Mouse (Mus musculus) kidney, postnatal 4 days (tissue): ENCODE results near the gene Mfap1a.
"Not testable (repeated sequence)": the region's sequence is repeated elsewhere in the genome, so short reads cannot be mapped to it uniquely, and the experiment has no call there.

Experiments used
- DNase-seq, 2 experiments: peaks; one replicate each; pipeline ENCODE4 v3.0.0; 2021; ENCODE audit warnings: mixed read lengths in 2 of 2

Mfap1a gene

DNA sequence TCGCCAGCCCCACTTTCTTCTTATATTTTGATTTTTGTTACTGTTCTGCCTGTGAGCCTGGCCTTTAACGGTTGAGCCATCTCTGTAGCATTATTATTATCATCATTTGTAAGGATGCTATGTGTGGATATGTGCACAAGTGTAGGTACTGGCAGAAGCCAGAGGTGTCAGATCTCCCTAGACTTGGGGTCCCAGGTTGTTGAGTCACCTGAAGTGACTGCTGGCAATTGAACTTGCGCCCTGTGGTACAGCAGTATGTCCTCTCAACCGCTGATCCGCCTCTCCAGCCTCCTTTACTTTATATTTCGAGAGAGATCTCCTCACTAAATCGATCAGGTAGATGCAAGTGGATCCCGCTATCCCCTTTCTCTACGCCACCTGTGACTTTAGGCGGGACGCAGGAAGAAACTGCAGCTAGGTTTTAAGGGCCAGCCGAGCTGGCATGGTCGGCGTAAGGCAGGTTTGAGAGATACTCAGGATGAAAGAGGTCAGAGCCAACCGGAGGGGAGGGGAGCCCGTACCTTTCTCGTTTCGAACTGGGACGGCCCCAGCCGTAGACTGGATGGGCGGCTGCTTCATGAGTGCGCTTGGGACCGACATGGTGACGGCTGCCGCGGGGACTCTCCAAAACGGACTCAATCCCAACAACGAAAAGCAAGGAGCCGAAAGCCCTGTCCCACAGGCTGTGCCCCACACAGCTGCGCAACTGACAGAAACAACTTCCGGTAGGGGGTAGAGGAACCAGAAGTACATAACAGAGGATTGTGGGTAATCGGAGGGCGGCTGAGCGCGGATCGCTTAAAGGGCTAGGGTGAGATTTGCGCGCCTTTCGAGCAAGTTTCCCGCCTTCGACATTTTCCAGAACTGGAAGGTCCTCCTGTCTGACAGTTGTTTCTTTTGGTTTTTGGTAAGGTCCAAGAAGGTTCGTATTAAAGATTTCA is at the start of gene Mfap1a, which contains the start of gene Wdr76:
Gene Mfap1a (minus strand): TSS at position 724 of the 941 bp plus-strand sequence.
Gene Wdr76 (plus strand): TSS at position 782 of the 941 bp plus-strand sequence.
- DNase-seq = peak; percentile 82 to 90

DNA sequence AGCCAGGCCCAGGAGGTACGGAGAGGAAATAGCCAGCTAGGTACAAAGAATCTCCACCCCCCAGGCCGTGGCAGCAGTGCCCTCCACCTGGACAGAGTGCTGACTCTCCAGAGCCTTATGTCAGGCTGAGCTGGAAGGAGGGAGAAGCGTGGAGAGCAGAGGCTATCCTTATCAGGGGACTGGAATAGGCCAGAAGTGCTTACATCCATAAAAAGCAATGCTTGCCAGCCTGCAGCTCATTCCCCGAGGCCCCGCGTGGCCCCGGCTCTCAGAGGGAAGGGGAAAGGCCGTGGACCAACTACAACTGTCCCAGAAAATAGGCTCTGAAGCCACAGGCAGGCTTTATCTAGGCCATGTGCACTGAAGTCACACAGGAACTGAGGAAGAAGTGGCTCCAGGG is 44.8 kb upstream of the Mfap1a start:
- DNase-seq = no peak

DNA sequence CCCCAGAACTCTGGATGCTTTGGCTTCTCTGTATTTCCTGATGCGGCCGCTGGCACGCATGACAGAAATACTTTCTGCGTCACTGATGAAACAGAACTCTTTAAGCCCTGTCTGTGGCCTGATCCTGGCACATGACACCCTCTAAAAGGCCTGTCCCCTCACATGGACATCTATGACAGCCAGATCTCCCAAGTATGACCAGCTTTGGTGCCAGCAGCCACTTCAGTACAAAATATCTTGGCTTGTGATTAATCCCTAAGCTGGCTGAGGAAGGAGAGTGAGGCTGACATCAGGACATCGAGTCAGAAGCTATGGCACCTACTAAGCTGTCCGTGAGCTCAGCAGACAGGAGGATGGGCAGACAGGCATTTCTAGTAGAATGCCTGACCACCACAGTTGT is 43.2 kb upstream of the Mfap1a start:
- DNase-seq = no peak

DNA sequence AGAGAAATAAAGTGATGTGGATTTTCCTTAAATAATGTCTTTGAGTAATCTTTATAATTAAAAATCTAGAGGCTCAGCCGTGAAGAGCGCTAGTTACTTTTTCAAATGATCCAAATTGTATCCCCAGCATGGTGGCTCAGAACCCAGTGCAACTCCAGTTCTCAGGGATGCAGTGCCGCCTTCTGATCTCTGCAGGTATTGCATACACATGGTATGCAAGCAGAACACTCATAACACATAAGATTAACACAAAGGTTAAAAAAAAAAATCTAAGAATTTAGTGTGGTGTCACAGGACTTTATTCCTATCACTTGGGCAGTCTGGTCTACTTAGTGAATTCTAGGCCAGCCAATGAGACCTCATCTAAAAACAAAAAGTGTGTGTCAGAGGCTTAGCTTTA is 38.4 kb upstream of the Mfap1a start:
- DNase-seq = no peak

DNA sequence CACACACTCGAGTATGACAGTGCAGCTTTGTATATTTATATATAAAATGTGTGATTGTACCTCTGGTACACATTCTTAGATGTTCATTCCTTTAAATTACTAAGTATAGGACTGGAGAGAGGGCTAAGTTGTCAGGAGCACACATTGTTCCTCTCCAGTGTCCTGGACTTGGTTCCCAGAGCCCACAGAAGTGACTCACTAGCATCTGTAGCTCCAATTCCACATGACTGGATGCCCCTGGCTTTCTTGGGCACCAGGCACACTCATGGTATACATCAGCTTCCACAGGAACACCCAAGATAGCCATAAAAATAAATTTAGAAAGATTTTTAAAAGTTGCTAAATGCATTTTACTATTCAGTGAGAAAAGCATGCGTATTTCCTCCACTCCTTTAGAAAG is 18.6 kb upstream of the Mfap1a start:
- no peak for DNase-seq

DNA sequence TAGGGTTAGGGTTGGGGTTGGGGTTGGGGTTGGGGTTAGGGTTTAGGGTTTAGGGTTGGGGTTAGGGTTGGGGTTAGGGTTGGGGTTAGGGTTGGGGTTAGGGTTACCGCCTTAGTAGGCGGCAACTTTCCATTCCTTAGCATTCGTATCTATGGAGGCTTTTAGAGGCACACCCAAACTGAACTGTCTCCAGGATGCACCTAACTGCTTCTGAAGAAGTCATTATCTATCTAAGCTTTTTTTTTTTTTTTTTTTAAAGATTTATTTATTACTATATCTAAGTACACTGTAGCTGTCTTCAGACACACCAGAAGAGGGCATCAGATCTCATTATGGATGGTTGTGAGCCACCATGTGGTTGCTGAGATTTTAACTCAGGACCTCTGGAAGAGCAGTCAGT is 16.4 kb upstream of the Mfap1a start:
- DNase-seq = not testable (repeated sequence)

DNA sequence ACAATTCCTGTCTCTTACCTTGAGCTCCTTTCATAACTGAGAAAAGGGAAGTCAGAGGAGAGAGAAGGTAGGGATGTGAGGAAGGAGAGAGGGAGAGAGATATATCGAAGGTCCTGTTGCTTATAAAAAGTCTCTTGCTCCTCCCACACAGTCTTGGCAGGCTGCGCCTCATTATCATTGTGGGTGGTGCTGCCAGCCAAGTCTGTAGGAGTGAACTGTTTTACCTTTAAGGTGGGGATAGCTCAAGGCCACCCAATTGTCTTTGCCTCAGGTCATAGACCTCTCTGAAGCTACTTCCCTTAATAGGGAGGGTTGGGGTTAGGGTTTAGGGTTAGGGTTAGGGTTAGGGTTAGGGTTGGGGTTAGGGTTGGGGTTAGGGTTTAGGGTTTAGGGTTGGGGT is 15.5 kb upstream of the Mfap1a start:
- no peak for DNase-seq

DNA sequence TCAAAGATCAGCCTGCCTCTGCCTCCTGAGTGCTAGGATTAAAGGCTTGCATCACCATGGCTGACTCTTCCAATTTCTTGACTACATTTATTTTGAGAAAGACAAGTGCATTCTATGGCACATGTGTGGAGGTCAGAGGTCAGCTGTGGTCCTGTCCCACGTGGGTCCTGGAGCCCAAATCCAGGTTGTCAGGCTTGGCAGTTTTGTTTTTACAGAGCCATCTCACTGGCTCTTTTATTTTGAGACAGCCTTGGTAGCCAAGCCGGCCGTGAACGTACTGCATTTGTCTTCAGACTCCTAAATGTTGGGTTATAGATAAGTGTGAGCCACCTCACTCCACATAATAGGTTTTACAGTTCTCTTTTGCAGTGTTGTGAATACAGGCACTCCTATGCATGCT is 12.2 kb upstream of the Mfap1a start:
- not testable (repeated sequence) for DNase-seq

DNA sequence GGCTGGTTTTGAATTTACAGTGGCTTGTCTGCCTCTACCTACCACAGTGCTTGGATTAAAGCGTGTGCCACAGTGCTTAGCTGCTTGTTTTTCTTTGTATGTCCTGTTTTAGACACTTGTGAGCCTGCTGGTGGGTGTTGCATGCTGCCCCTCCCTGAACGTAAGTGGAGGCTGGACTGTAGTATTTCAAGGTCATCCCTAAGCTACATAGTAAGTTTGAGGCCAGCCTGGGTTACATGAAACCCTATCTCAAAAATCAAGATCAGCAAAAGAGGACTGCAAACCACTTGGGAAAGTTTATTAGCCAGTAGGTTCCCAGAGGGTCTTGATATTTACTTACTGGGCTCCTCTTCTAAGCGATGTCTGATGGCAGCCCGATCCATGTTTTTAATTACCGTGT is 11.6 kb upstream of the Mfap1a start:
- no peak for DNase-seq

DNA sequence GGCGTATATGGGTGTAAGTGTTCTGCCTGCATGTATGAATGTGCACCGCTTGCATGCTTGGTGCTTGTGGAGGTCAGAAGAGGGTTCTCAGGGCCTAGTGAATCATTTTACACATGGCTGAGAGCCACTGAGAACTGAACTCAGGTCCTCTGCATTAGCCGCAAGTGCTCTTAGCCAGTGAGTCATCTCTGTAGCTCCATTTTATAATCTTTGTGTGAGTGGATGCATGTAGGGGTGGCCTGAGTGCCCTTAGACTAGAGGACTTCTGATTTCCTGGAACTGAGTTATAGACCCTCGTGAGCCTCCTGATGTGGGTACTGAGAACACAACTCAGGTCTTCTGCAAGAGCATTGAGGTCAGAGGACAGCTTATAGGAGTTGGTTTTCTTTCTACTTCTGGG is 7.7 kb upstream of the Mfap1a start:
- DNase-seq = no peak

DNA sequence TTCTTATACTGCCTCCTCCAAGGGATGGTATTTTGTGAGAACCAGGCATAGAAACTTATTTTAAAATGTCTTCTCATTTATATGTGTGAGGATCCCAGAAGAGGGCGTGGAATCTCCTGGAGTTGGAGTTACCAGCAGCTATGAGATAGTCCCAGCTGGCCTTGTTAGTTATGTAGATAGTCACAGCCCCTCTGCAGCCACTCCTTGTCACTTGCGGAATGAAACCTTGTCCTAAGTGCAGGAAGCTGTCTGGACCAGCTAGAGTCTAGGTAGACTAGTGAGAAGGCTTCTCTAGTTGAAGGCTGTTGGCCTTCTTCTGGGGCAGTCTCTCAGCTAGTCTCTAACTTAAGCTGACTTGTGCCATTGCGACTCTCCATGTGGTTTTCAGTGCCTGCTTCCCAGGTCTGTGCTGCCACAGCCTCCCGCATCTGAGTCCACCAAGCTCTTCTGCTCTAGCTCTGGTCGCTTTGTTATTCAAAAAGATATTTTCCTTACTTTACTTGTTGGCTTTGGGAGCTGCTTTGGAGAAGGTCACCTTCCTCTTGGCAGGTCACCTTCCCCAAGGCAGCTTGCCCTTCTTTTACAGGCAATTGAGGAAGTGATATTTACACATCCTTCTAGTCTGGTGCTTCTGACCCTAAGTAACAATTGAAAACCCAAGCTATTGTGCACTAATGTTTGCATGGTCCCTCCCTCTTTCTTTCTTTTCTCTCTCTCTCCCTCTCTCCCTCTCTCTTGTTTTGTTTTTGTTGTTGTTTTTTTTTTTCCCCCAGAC is 6.7 kb upstream of the Mfap1a start:
- DNase-seq = not testable (repeated sequence)

DNA sequence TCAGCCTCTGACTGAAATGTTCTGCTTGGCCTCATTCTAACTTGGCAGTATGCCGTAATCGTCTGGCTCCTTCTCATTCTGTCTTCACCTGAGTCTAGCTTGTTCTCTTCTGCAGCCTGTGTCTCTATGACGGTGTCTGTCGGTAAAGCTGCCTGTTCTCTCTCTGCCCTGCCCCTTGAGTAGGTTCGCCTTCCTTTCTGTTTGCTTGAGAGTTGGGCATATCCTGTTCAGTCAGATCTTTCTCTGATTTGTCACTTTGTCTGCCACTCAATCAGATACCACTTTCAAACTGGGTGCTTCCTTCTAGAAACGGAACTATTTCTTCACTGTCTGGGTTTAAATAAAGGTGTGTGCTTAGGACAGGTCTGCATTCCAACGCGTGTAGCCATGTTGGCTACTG is 4.9 kb upstream of the Mfap1a start:
- no peak for DNase-seq

DNA sequence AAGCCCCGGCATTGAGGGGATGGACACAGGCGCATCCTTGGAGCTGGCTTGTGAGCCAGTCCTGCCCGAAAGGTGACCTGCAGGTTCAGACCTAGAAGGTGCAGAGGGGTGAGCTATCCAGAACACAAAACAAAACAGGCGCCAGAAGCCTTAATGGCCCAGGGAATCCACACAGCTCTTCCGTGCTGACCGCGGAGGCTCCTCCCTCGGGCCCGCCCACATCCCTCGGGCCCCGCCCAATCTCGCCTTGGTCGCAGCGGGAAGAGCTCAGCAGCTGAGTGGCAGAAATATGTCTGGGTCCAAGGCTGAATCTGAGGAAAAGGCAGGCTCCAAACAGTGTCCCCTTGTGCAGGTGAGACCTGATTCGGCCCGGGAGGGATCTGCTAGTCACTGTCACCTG is 3.1 kb upstream of the Mfap1a start:
- DNase-seq = peak; percentile 81 to 87

DNA sequence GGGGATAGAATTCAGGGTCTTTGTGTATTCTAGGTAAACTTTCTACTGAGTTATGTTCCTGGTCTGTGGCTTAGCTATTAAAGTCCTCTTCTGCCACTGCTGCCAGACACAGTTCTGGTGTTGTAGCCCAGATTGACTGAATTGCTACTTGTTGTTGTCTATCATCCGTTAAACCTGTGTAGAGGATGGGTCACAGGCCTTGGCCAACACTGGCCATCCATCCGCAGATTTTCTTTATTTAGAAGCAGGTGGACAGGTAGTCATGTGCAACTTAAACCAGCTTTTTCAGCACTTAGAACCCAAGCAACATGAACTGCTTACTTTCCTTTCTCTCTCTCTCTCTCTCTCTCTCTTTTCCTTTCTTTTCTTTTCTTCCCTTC is 1.5 kb upstream of the Mfap1a start:
- DNase-seq = no peak

DNA sequence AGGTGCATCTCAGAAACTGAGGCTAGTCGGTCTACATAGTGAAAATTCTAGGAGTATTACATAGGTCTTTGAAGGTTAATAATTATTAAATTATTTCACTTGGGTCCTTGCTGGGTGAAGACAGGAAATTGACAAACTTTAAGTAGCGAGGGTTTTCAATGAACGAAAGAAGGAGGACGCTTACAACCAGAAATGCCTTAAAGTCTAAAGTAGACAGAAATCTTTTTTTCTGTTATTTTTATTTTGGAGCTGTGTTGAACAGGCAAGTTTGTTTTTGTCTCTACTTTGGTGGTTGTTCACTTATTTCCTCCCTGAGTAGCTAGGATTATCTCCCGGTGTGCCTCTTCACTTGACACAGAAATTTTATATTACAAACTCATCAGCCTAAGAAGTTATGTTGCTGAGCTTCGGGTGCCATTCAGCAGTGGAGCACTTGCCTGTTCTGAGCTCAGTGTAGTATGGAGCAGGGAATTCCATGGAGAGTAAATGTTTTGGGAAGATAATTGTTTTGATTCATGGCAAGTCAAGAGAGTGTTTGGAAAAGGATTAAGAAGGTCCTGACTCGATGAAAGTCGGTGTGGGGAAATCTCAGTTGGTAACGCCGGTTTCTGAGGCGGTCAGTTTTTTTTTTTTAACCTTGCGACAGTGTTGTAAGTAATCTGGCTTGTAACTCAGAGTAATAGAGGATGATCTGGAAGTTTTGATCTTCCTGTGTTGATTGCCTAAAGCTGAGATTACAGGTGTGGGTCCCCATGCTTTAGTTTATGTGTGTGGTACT is 897 bp upstream of the Mfap1a start:
- DNase-seq = no peak

DNA sequence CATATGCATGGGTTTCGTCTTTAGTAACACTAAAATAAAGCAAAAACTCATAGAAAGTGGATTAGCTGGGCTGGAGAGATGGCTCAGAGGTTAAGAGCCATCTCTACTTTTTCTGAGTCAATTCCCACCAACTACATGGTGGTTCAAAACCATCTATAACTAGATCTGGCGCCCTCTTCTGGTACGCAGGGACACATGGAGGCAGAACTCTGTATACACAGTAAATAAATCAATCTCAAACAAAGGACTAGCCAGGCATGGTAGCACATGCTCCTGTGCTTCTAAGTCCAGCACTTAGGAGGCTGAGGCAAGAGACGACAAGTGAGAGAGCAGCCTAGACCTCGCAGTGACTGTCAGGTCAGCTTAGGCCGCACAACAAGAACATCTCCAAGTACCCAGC is 4.9 kb downstream of the Mfap1a start:
- DNase-seq = not testable (repeated sequence)

DNA sequence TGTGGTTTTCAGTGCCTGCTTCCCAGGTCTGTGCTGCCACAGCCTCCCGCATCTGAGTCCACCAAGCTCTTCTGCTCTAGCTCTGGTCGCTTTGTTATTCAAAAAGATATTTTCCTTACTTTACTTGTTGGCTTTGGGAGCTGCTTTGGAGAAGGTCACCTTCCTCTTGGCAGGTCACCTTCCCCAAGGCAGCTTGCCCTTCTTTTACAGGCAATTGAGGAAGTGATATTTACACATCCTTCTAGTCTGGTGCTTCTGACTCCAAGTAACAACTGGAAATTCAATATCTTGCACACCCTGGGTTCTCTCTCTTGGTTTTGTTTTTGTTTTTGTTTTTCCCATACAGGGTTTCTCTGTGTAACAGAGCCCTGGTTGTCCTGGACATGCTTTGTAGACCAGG is 22.1 kb downstream of the Mfap1a start:
- DNase-seq = not testable (repeated sequence)

DNA sequence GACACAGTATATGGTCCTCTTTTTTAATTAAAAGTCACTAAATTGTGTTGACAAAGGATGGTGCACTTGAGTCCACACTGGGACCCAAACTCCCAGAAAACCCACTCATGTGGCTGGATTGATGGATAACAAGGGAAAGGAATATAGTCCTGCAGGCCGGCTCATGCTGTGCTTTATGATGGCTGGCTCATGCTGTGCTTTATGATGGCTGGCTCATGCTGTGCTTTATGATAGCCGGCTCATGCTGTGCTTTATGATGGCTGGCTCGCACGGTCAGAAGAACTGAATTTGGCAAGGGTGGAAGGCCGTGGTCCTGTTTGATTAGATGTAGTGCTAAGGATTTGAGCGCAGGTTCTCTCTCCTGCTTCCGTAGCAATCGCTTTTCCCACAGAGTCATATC is 22.9 kb downstream of the Mfap1a start:
- no peak for DNase-seq

DNA sequence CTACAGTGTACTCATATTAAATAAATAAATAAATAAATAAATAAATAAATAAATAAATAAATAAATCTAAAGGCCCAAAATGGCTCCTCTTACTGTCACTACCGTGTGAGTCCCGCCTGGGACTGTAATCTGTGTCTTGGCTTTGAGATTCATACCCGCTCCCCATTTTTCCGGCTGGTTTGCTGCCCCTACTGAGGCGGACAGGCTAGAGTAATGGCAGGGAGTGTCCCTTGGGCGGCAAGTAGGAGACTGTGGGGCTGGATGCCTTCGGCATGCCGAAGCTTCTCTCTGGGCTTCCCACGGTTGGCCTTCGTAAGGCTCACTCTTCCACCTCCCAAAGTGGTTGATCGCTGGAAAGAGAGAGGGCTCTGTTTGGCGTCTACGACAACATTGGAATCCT is 25.5 kb downstream of the Mfap1a start:
- DNase-seq = not testable (repeated sequence)

DNA sequence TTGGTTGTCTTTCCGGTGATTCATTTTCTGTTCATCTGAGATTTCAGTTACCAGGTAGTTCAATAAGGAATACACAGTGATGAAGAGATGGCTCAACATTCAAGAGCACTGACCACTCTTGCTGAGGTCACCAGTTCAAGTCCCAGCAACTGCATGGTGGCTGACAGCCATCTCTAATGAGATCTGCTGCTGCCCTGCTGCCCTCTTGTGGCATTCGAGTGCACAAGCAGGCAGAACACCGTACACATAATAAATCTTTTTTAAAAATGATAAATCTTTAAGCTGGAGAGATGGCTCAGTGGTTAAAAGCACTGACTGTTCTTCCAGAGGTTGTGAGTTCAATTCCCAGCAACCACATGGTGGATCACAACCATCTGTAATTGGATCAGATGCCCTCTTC is 26.0 kb downstream of the Mfap1a start:
- peak; percentile 29 to 47 for DNase-seq

DNA sequence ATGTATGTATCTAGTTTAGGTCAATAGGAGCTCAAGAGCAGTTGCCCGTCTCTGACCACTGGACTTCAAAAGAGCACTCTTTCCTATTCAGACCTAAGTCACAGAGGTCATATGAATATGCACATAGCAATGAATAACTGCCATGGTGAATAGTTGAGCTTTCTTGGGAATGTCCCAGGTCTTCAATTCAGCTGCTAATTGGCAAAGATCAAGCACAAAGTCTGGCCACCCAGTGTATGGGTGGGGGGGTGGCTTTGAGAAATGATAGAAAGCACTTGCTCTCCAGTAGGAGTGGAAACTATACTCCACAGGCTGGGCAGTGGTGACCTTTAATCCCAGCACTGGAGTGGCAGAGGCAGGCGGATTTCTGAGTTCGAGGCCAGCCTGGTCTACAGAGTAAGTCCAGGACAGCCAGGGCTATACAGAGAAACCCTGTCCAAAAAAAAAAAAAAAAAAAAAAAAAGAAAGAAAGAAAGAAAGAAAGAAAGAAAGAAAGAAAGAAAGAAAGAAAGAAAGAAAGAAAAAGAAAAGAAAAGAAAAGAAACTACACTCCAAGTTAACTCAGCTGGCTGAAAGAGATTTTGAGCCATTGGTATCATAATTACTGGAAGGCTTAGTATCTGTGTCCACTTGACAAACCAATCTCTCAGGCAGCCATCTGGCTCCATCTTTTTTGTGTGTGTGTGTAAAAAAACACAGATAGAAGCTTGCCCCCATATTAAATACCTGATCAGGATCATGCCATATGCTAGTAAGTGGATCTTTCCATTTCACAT is 28.8 kb downstream of the Mfap1a start:
- no peak for DNase-seq

DNA sequence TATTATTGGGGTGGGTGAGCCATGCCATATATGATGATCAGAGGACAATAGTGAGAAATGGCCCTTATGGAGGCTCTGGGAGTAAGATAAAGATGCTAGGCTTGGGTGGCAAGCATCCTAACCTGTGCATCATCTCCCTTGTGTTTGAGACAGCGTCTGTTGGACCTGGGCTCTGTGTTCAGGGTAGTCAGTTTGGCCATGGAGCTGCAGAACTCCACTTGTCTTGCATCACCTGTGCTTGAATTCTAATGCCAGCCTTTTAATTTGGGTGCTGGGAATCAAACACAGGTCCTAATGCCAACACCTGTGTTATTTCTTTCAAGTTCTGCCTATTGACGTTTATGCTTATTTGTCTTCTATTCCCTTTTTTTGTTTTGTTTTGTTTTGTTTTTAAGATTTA is 31.2 kb downstream of the Mfap1a start:
- not testable (repeated sequence) for DNase-seq
